Mouse (Mus musculus) cerebellum, adult 11-12 months (tissue): Measurements from ENCODE around the gene Bcl6b.

ENCODE experiments used
- DNase-seq: peaks from one replicate; pipeline ENCODE4 v3.0.0; 2022

Gene Bcl6b

GRCm38 (mm10) chr11:70232546-70232945, 2.9 kb upstream of the Bcl6b start:
- peak; percentile 82 for DNase-seq

GRCm38 (mm10) chr11:70230239-70230727, 685 bp upstream of the Bcl6b start:
- DNase-seq, result peak; percentile 81

GRCm38 (mm10) chr11:70228828-70229227, 770 bp downstream of the Bcl6b start:
- DNase-seq, result peak; percentile 87

GRCm38 (mm10) chr11:70227661-70228245, 1.8 kb downstream of the Bcl6b start:
- DNase-seq, result peak; percentile 63

GRCm38 (mm10) chr11:70227126-70227525, 2.5 kb downstream of the Bcl6b start:
- peak; percentile 36 for DNase-seq

- DNase-seq, result peak; percentile 60
Measured at GRCm38 (mm10) chr11:70226602-70226890, 3.1 kb downstream of the Bcl6b start.

GRCm38 (mm10) chr11:70225798-70226601, 3.6 kb downstream of the Bcl6b start:
- peak; percentile 51 for DNase-seq

- peak; percentile 24 for DNase-seq
Measured at GRCm38 (mm10) chr11:70223724-70224123, 5.9 kb downstream of the Bcl6b start.

GRCm38 (mm10) chr11:70221603-70222500, 7.7 kb downstream of the Bcl6b start:
- DNase-seq, result peak; percentile 60

GRCm38 (mm10) chr11:70220731-70221602, 8.6 kb downstream of the Bcl6b start, which contains the start of gene Slc16a13:
Slc16a13 (minus strand) TSS chr11:70221064.
- peak; percentile 99 for DNase-seq

- no peak for DNase-seq
Measured at GRCm38 (mm10) chr11:70220323-70220722, 9.3 kb downstream of the Bcl6b start.

GRCm38 (mm10) chr11:70219873-70220272, 9.7 kb downstream of the Bcl6b start:
- no peak for DNase-seq

- DNase-seq, result peak; percentile 59
Measured at GRCm38 (mm10) chr11:70218741-70219470, 10.7 kb downstream of the Bcl6b start.

GRCm38 (mm10) chr11:70218039-70218438, 11.6 kb downstream of the Bcl6b start:
- DNase-seq, result no peak

GRCm38 (mm10) chr11:70216103-70216502, 13.5 kb downstream of the Bcl6b start:
- peak; percentile 47 for DNase-seq

GRCm38 (mm10) chr11:70215301-70215700, 14.3 kb downstream of the Bcl6b start:
- peak; percentile 77 for DNase-seq

- no peak for DNase-seq
Measured at GRCm38 (mm10) chr11:70214856-70215209, 14.8 kb downstream of the Bcl6b start.

- peak; percentile 80 for DNase-seq
Measured at GRCm38 (mm10) chr11:70214191-70214855, 15.3 kb downstream of the Bcl6b start.

GRCm38 (mm10) chr11:70213736-70214135, 15.9 kb downstream of the Bcl6b start:
- DNase-seq, result peak; percentile 90

GRCm38 (mm10) chr11:70212896-70213295, 16.7 kb downstream of the Bcl6b start:
- DNase-seq, result peak; percentile 71

- DNase-seq, result peak; percentile 61
Measured at GRCm38 (mm10) chr11:70212423-70212822, 17.2 kb downstream of the Bcl6b start, which contains the start of gene Slc16a11. Slc16a11 (plus strand) TSS chr11:70212752.
